Mouse (Mus musculus): ENCODE measurements around the gene Dpep1. TPM values are rescaled to one million over a fixed set of nuclear protein-coding genes. Genes with fewer than 3 reads are reported as not detected.
A peak's percentile ranks its signal among the peaks of the same experiment; 100 is the strongest.

The Dpep1 gene
- polyA plus RNA-seq, 1 experiment from 2014 or later = 0.56 TPM

DNA sequence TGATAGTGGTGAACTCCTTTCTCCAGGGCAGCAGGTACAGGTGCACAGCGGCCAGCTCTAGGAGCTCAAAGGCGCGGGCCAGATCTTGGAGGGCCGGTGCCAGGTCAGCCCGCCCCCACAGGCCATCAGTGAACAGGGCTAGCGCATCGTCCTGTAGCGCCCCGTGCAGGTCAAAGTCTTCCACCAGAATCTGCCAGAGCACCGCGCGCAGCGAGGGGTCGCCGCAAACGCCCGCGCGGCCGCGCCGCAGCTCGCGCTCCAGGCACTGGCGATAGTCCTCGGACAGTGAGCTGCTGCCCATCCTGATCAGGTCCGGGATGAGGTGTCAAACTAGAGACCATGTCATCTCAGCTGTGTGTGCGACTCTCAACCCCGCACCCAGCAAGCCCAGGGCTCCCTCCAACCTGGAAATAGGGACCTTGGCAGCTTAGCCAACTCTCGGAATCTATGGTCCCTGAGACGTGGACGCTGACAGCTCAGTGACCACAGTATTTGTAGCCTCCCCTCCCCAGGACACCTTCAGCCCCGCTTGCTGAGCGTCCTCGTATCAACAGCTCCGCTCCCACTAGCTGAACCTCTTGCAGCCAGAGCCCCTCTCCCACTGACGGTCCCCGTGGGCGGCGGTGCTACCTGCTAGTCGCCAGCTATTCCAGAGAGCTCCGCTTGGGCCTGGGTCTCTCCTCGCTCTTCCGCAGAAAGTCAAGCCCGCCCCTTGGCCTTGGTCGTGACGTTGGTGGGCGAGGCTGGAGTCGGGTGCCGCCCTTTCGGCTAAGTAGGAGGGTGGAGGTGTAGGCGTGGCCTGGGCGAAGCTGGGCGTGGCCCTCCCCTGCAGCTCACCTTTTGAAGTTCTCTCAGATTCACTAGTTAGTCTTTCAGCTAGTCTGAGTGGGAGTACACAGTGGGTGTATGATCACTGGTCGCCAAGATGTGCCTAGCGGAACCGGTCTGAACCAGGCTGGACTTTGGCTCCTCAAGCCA, 49.8 kb downstream of the Dpep1 start, which contains the start of gene Spata2l:
Gene Spata2l (minus strand): TSS at position 714 of the 978 bp plus-strand sequence.
- Histone ChIP-seq H3K9ac (replicated peaks) (peak within 1 kb of the TSS; percentile 59), H3K4me2 (replicated peaks) (peak within 1 kb of the TSS; percentile 82), H3K27ac (replicated peaks) (no peak within 1 kb of the TSS), H3K36me3 (no peaks in the 10 kb centered on the region), H3K4me1 (peaks cover 22% of the 10 kb centered on the region), H3K9me3 (no peaks in the 10 kb centered on the region), H3K4me3 (peak within 1 kb of the TSS; percentile 46), H3K27me3 (peaks cover 42% of the 10 kb centered on the region)
- 2% methylated on average over 57 of the region's 57 CpGs for WGBS
- ATAC-seq (ENCODE audit: low FRiP score, low read depth) = peak; percentile 75

GRCm38 (mm10) chr8:123239398-123239797, 53.4 kb downstream of the Dpep1 start:
- ATAC-seq (ENCODE audit: low FRiP score, low read depth) = no peak
- 84% methylated on average over 10 of the region's 10 CpGs for WGBS
- peaks cover 24% of the 10 kb centered on the region for H3K27me3 ChIP-seq
- no peaks in the 10 kb centered on the region for H3K9me3 ChIP-seq
- no peak overlapping the region for H3K4me2 ChIP-seq (replicated peaks)
- H3K27ac ChIP-seq (replicated peaks) = no peak overlapping the region
- no peak overlapping the region for H3K4me3 ChIP-seq
- peaks cover 21% of the 10 kb centered on the region for H3K4me1 ChIP-seq
- H3K36me3 ChIP-seq = peaks cover 30% of the 10 kb centered on the region
- H3K9ac ChIP-seq (replicated peaks) = no peak overlapping the region

GRCm38 (mm10) chr8:123242107-123242923, 56.3 kb downstream of the Dpep1 start:
- no peak overlapping the region for H3K4me2 ChIP-seq (replicated peaks)
- WGBS = 93% methylated on average over 7 of the region's 7 CpGs
- H3K9ac ChIP-seq (replicated peaks) = no peak overlapping the region
- H3K4me3 ChIP-seq = no peak overlapping the region
- H3K27ac ChIP-seq (replicated peaks) = no peak overlapping the region
- H3K4me1 ChIP-seq = no peaks in the 10 kb centered on the region
- H3K27me3 ChIP-seq = no peaks in the 10 kb centered on the region; the same call in 1 of the 2 replicates
- peaks cover 59% of the 10 kb centered on the region for H3K36me3 ChIP-seq
- no peak for ATAC-seq (ENCODE audit: low FRiP score, low read depth)
- H3K9me3 ChIP-seq = no peaks in the 10 kb centered on the region

- H3K4me2 ChIP-seq (replicated peaks) = no peak overlapping the region
- H3K36me3 ChIP-seq = peaks cover 67% of the 10 kb centered on the region
- no peak overlapping the region for H3K27ac ChIP-seq (replicated peaks)
- no peaks in the 10 kb centered on the region for H3K9me3 ChIP-seq
- H3K9ac ChIP-seq (replicated peaks) = no peak overlapping the region
- no peak for ATAC-seq (ENCODE audit: low FRiP score, low read depth)
- WGBS = 67% methylated on average over 11 of the region's 11 CpGs
- no peaks in the 10 kb centered on the region for H3K4me1 ChIP-seq
- H3K27me3 ChIP-seq = no peaks in the 10 kb centered on the region; the same call in 1 of the 2 replicates
- H3K4me3 ChIP-seq = no peak overlapping the region
Measured at GRCm38 (mm10) chr8:123243053-123243452, 57.0 kb downstream of the Dpep1 start.

DNA sequence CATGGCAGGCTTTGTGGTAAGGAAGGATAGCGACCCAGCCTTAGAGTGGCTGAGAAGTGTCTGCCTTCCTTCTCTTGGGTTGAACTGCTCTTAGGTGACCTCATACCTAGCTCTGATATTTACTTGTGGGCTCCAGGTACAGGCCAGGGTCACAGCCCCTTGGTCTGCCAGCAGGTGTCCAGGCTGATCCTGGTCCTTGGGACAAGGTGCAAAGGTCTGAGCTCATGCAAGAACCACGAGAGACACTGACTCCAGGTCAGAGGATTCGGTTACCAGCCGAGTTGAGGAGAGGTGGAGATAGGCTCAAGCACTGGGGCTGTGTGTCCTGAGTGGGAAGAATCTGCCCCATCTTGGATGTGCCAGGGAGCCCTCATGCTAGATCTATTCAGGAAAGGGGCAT, 58.3 kb downstream of the Dpep1 start:
- no peak overlapping the region for H3K27ac ChIP-seq (replicated peaks)
- ATAC-seq (ENCODE audit: low FRiP score, low read depth) = no peak
- over 99% methylated on average over 4 of the region's 4 CpGs for WGBS

DNA sequence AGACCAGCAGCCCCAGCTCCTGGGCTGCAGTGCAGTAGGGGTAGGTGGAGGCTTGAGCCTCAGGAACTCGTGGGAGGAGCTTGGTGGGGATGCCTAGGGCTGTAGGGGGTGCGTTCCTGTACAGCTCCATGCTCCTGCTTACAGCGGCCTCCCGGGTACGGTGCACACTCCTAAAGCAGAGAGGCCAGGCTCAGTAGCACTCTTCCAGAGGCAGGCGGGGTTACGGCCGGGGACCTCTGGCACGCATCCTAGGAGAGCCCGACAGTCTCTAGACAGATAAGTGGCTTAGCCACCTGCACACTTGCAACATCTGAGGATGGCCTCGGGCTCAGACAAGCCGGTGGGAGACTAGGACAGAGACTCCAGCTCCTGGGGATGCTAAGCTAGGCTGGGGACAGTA, 59.5 kb downstream of the Dpep1 start:
- no peak overlapping the region for H3K4me2 ChIP-seq (replicated peaks)
- 90% methylated on average over 12 of the region's 12 CpGs for WGBS

More for the DNA sequence above, 58.3 kb downstream of the Dpep1 start:
- H3K4me1 ChIP-seq = no peaks in the 10 kb centered on the region
- H3K27me3 ChIP-seq = no peaks in the 10 kb centered on the region
- H3K4me3 ChIP-seq = no peak overlapping the region
- no peak overlapping the region for H3K9ac ChIP-seq (replicated peaks)
- no peaks in the 10 kb centered on the region for H3K9me3 ChIP-seq
- H3K4me2 ChIP-seq (replicated peaks) = no peak overlapping the region
- H3K36me3 ChIP-seq = peaks cover 80% of the 10 kb centered on the region

GRCm38 (mm10) chr8:123247748-123248147, 61.7 kb downstream of the Dpep1 start:
- WGBS = 94% methylated on average over 6 of the region's 6 CpGs
- Histone ChIP-seq H3K36me3 (peaks cover 86% of the 10 kb centered on the region), H3K27me3 (no peaks in the 10 kb centered on the region)

More for the DNA sequence above, 59.5 kb downstream of the Dpep1 start:
- H3K27me3 ChIP-seq = no peaks in the 10 kb centered on the region
- H3K4me3 ChIP-seq = no peak overlapping the region
- no peaks in the 10 kb centered on the region for H3K9me3 ChIP-seq
- no peaks in the 10 kb centered on the region for H3K4me1 ChIP-seq
- no peak overlapping the region for H3K27ac ChIP-seq (replicated peaks)
- no peak for ATAC-seq (ENCODE audit: low FRiP score, low read depth)
- peaks cover 90% of the 10 kb centered on the region for H3K36me3 ChIP-seq
- H3K9ac ChIP-seq (replicated peaks) = no peak overlapping the region

DNA sequence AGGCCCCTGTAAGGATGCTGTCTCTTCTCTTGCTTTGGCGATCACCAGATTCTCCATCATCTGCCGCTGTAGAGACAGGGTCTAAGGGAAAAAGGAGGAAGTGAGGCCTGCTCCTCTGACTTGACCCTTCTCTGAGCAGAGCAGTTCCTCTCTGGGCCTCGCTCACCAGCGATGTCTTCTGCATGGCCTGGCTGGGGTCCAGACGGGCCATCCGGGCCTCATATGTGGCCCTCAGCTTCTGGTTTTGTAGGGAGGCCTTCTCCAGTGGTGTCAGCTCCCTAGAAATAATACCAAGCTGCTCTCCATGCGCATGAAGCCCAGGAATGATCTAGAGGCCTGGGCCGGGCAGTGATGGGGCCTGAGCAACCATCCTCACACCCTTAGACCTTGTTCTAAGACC, 62.6 kb downstream of the Dpep1 start:
- no peaks in the 10 kb centered on the region for H3K9me3 ChIP-seq
- peaks cover 78% of the 10 kb centered on the region for H3K36me3 ChIP-seq
- H3K27ac ChIP-seq (replicated peaks) = no peak overlapping the region
- no peak overlapping the region for H3K9ac ChIP-seq (replicated peaks)
- no peaks in the 10 kb centered on the region for H3K27me3 ChIP-seq
- no peak overlapping the region for H3K4me2 ChIP-seq (replicated peaks)
- 92% methylated on average over 8 of the region's 8 CpGs for WGBS
- H3K4me3 ChIP-seq = no peak overlapping the region
- H3K4me1 ChIP-seq = peaks cover 10% of the 10 kb centered on the region
- no peak for ATAC-seq (ENCODE audit: low FRiP score, low read depth)

More at GRCm38 (mm10) chr8:123247748-123248147, 61.7 kb downstream of the Dpep1 start:
- Histone ChIP-seq H3K4me1 (peaks cover 3% of the 10 kb centered on the region), H3K4me3 (no peak overlapping the region), H3K4me2 (replicated peaks) (no peak overlapping the region), H3K9ac (replicated peaks) (no peak overlapping the region), H3K27ac (replicated peaks) (no peak overlapping the region), H3K9me3 (no peaks in the 10 kb centered on the region)
- no peak for ATAC-seq (ENCODE audit: low FRiP score, low read depth)

GRCm38 (mm10) chr8:123250940-123251339, 64.9 kb downstream of the Dpep1 start:
- Histone ChIP-seq H3K27me3 (no peaks in the 10 kb centered on the region), H3K4me2 (replicated peaks) (no peak overlapping the region), H3K4me1 (peaks cover 24% of the 10 kb centered on the region), H3K36me3 (peaks cover 57% of the 10 kb centered on the region), H3K4me3 (no peak overlapping the region), H3K9ac (replicated peaks) (no peak overlapping the region), H3K27ac (replicated peaks) (no peak overlapping the region), H3K9me3 (no peaks in the 10 kb centered on the region)
- 98% methylated on average over 5 of the region's 5 CpGs for WGBS
- no peak for ATAC-seq (ENCODE audit: low FRiP score, low read depth)

Data from midbrain, embryonic 12.5 days (tissue).